Mouse (Mus musculus) layer of hippocampus, postnatal 14 days (tissue): ENCODE measurements around the gene Casp8. TPM values are rescaled to one million over a fixed set of nuclear protein-coding genes. Genes with fewer than 3 reads are reported as not detected.
"Not testable (repeated sequence)": the region's sequence is repeated elsewhere in the genome, so short reads cannot be mapped to it uniquely, and the experiment has no call there.

Experiments
- DNase-seq, 2 experiments: peaks; one replicate each; pipeline ENCODE4 v3.0.0; 2021 to 2022; ENCODE audit warnings: low spot score in 2 of 2, mixed read lengths in 1 of 2
- total RNA-seq, 2 experiments: library from RNA; stranded (reverse); gene quantifications; 2 replicates each; pipeline ENCODE4 v1.2.3; 2021

Gene Casp8
- total RNA-seq, 2 experiments from 2014 or later, result 3.3 to 3.8 TPM

- DNase-seq, result not testable (repeated sequence)
Measured at GRCm38 (mm10) chr1:58891481-58892170, 96.5 kb downstream of the Casp8 start.

GRCm38 (mm10) chr1:58892386-58892785 lies 97.2 kb downstream of the Casp8 start:
- DNase-seq, result not testable (repeated sequence)

Other genes with a start within 250 kb of the Casp8 start
- 10 to 100 TPM; 85.7 to 98.7 TPM for gene Fam126b, start 209.1 kb upstream of the Casp8 start, total RNA-seq
- 100 to 1,000 TPM in 1 of 2 experiments, 10 to 100 TPM in 1; 98.4 to 103 TPM for gene Ndufb3, start 209.0 kb upstream of the Casp8 start, total RNA-seq
- gene Als2cr12, start 99.4 kb upstream of the Casp8 start, total RNA-seq, result not detected
- gene Cflar, start 83.9 kb upstream of the Casp8 start, total RNA-seq, result 10 to 100 TPM; 33.2 to 38.0 TPM
- 100 to 1,000 TPM; 201 to 209 TPM for gene Trak2, start 178.1 kb downstream of the Casp8 start, total RNA-seq
- gene Stradb, start 178.1 kb downstream of the Casp8 start, total RNA-seq, result 10 to 100 TPM; 49.3 to 60.8 TPM